Mouse (Mus musculus) embryonic facial prominence, embryonic 13.5 days (tissue): ENCODE data around the gene Parva. TPM values are rescaled to one million over a fixed set of nuclear protein-coding genes. Genes with fewer than 3 reads are reported as not detected.
A peak's percentile ranks its signal among the peaks of the same experiment; 100 is the strongest.

Experiments
- ATAC-seq: fragments of 200-750 bp; cut with Nextera tagmentation; 2 replicates; pipeline ENCODE4 v1.8.0; 2017; ENCODE audit warnings: low read depth; ENCODE audit not compliant: insufficient number of reproducible peaks, insufficient read depth, low FRiP score, low TSS enrichment
- H3K27ac ChIP-seq: fragments of 300-500 bp; sonication (generic); 2 replicates; pipeline ENCODE4 v1.5.1; 2015; ENCODE audit warnings: moderate library complexity, mild to moderate bottlenecking, inconsistent platforms
- H3K27me3 ChIP-seq: fragments of 300-500 bp; sonication (generic); 2 replicates; pipeline ENCODE4 v1.6.1; 2015; ENCODE audit warnings: mild to moderate bottlenecking, inconsistent platforms
- H3K36me3 ChIP-seq: fragments of 300-500 bp; sonication (generic); 2 replicates; pipeline ENCODE4 v1.6.1; 2015; ENCODE audit warnings: mild to moderate bottlenecking, inconsistent platforms
- H3K4me1 ChIP-seq: fragments of 300-500 bp; sonication (generic); 2 replicates; pipeline ENCODE4 v1.6.1; 2015; ENCODE audit warnings: inconsistent platforms
- H3K4me2 ChIP-seq: fragments of 300-500 bp; sonication (generic); 2 replicates; pipeline ENCODE4 v1.6.1; 2015; ENCODE audit warnings: moderate library complexity, mild to moderate bottlenecking, inconsistent platforms
- H3K4me3 ChIP-seq: fragments of 300-500 bp; sonication (generic); 2 replicates; pipeline ENCODE4 v1.5.1; 2015; ENCODE audit warnings: mild to moderate bottlenecking, inconsistent platforms
- H3K9ac ChIP-seq: fragments of 300-500 bp; sonication (generic); 2 replicates; pipeline ENCODE4 v1.6.1; 2015; ENCODE audit warnings: mild to moderate bottlenecking, inconsistent platforms
- H3K9me3 ChIP-seq: fragments of 300-500 bp; sonication (generic); 2 replicates; pipeline ENCODE4 v1.6.1; 2016; ENCODE audit warnings: inconsistent platforms
- WGBS: fragments of 180-500 bp; shearing (Covaris S2); methylation state at CpG from one replicate; pipeline ENCODE4 v1.1.7; 2015; ENCODE audit warnings: mixed read lengths; 5-methylcytosine and 5-hydroxymethylcytosine counted together
- polyA plus RNA-seq: library from polyadenylated mRNA; unstranded; fragments of >200 nt; fragmentation: Nextera tagmentation; extraction: Ambion mirVana; gene quantifications from 2 replicates; pipeline ENCODE4 v1.2.1, GENCODE M21; 2015

The Parva gene
- polyA plus RNA-seq, 1 experiment from 2014 or later = 89.1 TPM

GRCm38 (mm10) chr7:112500134-112500490 is 72.8 kb downstream of the Parva start:
- Histone ChIP-seq H3K4me1 (peaks cover 84% of the 10 kb centered on the region), H3K9ac (no peak overlapping the region), H3K36me3 (no peaks in the 10 kb centered on the region), H3K9me3 (no peaks in the 10 kb centered on the region), H3K4me3 (no peak overlapping the region), H3K4me2 (peak overlapping the region; percentile 30; the same call in 1 of the 2 replicates), H3K27ac (peak overlapping the region; percentile 73), H3K27me3 (no peaks in the 10 kb centered on the region)
- no peak for ATAC-seq
- WGBS = 7% methylated on average over 7 of the region's 7 CpGs

- no peaks in the 10 kb centered on the region for H3K36me3 ChIP-seq
- H3K27ac ChIP-seq = peak overlapping the region; percentile 95
- H3K4me2 ChIP-seq = peak overlapping the region; percentile 35
- 16% methylated on average over 18 of the region's 18 CpGs for WGBS
- no peak for ATAC-seq
- H3K4me1 ChIP-seq = peaks cover 77% of the 10 kb centered on the region
- no peaks in the 10 kb centered on the region for H3K27me3 ChIP-seq
- H3K9ac ChIP-seq = no peak overlapping the region
- H3K4me3 ChIP-seq = no peak overlapping the region
- no peaks in the 10 kb centered on the region for H3K9me3 ChIP-seq
Observed at GRCm38 (mm10) chr7:112502050-112502809, 74.9 kb downstream of the Parva start.

GRCm38 (mm10) chr7:112502845-112503244 is 75.5 kb downstream of the Parva start:
- H3K36me3 ChIP-seq = no peaks in the 10 kb centered on the region
- peak overlapping the region; percentile 46 for H3K9ac ChIP-seq
- H3K4me3 ChIP-seq = no peak overlapping the region
- ATAC-seq = peak; percentile 54; the same call in 1 of the 2 replicates
- peak overlapping the region; percentile 95 for H3K27ac ChIP-seq
- peaks cover 72% of the 10 kb centered on the region for H3K4me1 ChIP-seq
- 7% methylated on average over 5 of the region's 5 CpGs for WGBS
- H3K4me2 ChIP-seq = peak overlapping the region; percentile 35
- H3K9me3 ChIP-seq = no peaks in the 10 kb centered on the region
- no peaks in the 10 kb centered on the region for H3K27me3 ChIP-seq

- no peak for ATAC-seq
- no peaks in the 10 kb centered on the region for H3K9me3 ChIP-seq
- peak overlapping the region; percentile 46; the same call in 1 of the 2 replicates for H3K9ac ChIP-seq
- H3K27me3 ChIP-seq = no peaks in the 10 kb centered on the region
- no peaks in the 10 kb centered on the region for H3K36me3 ChIP-seq
- H3K4me3 ChIP-seq = no peak overlapping the region
- 30% methylated on average over 6 of the region's 6 CpGs for WGBS
- H3K4me2 ChIP-seq = peak overlapping the region; percentile 35
- H3K4me1 ChIP-seq = peaks cover 72% of the 10 kb centered on the region
- peak overlapping the region; percentile 95 for H3K27ac ChIP-seq
Observed at GRCm38 (mm10) chr7:112503448-112503847, 76.1 kb downstream of the Parva start.

- Histone ChIP-seq H3K9me3 (no peaks in the 10 kb centered on the region), H3K4me2 (0 out of 2 replicates have a peak overlapping the region, but pooled peaks have one; percentile 35), H3K4me3 (no peak overlapping the region), H3K9ac (no peak overlapping the region), H3K36me3 (no peaks in the 10 kb centered on the region), H3K27me3 (no peaks in the 10 kb centered on the region), H3K27ac (peak overlapping the region; percentile 95), H3K4me1 (peaks cover 72% of the 10 kb centered on the region)
- WGBS = 23% methylated on average over 3 of the region's 3 CpGs
- no peak; the same call in 1 of the 2 replicates for ATAC-seq
Observed at GRCm38 (mm10) chr7:112503917-112504316, 76.6 kb downstream of the Parva start.

GRCm38 (mm10) chr7:112509107-112509506 is 81.8 kb downstream of the Parva start:
- H3K27me3 ChIP-seq = no peaks in the 10 kb centered on the region
- ATAC-seq = no peak
- H3K27ac ChIP-seq = no peak overlapping the region; the same call in 1 of the 2 replicates
- H3K4me2 ChIP-seq = no peak overlapping the region
- H3K9me3 ChIP-seq = no peaks in the 10 kb centered on the region
- no peak overlapping the region for H3K4me3 ChIP-seq
- peaks cover 70% of the 10 kb centered on the region for H3K4me1 ChIP-seq
- WGBS = 80% methylated on average over 8 of the region's 8 CpGs
- no peaks in the 10 kb centered on the region for H3K36me3 ChIP-seq
- H3K9ac ChIP-seq = no peak overlapping the region

- Histone ChIP-seq H3K27ac (peak overlapping the region; percentile 71), H3K4me2 (no peak overlapping the region), H3K27me3 (no peaks in the 10 kb centered on the region), H3K9ac (no peak overlapping the region), H3K4me1 (peaks cover 66% of the 10 kb centered on the region), H3K36me3 (no peaks in the 10 kb centered on the region), H3K9me3 (no peaks in the 10 kb centered on the region), H3K4me3 (no peak overlapping the region)
- ATAC-seq = no peak
- 24% methylated on average over 10 of the region's 10 CpGs for WGBS
Observed at GRCm38 (mm10) chr7:112510336-112511048, 83.2 kb downstream of the Parva start.

- 52% methylated on average over 8 of the region's 8 CpGs for WGBS
- Histone ChIP-seq H3K9me3 (no peaks in the 10 kb centered on the region), H3K4me2 (no peak overlapping the region), H3K27ac (peak overlapping the region; percentile 71), H3K4me3 (no peak overlapping the region), H3K4me1 (peaks cover 66% of the 10 kb centered on the region), H3K36me3 (no peaks in the 10 kb centered on the region), H3K27me3 (no peaks in the 10 kb centered on the region), H3K9ac (no peak overlapping the region)
- no peak for ATAC-seq
Observed at GRCm38 (mm10) chr7:112511309-112511708, 84.0 kb downstream of the Parva start.

GRCm38 (mm10) chr7:112512257-112512656 is 85.0 kb downstream of the Parva start:
- WGBS = 18% methylated on average over 3 of the region's 3 CpGs

GRCm38 (mm10) chr7:112512895-112513294 is 85.6 kb downstream of the Parva start:
- Histone ChIP-seq H3K4me3 (no peak overlapping the region), H3K27me3 (no peaks in the 10 kb centered on the region), H3K27ac (peak overlapping the region; percentile 69; the same call in 1 of the 2 replicates), H3K9ac (no peak overlapping the region), H3K36me3 (no peaks in the 10 kb centered on the region), H3K4me2 (no peak overlapping the region), H3K4me1 (peaks cover 61% of the 10 kb centered on the region), H3K9me3 (no peaks in the 10 kb centered on the region)
- WGBS = 22% methylated on average over 1 of the region's 1 CpGs
- no peak for ATAC-seq

More at GRCm38 (mm10) chr7:112512257-112512656, 85.0 kb downstream of the Parva start:
- no peaks in the 10 kb centered on the region for H3K36me3 ChIP-seq
- no peaks in the 10 kb centered on the region for H3K27me3 ChIP-seq
- no peak overlapping the region for H3K4me2 ChIP-seq
- H3K9me3 ChIP-seq = no peaks in the 10 kb centered on the region
- ATAC-seq = no peak
- no peak overlapping the region for H3K4me3 ChIP-seq
- peaks cover 62% of the 10 kb centered on the region for H3K4me1 ChIP-seq
- no peak overlapping the region for H3K9ac ChIP-seq
- peak overlapping the region; percentile 69 for H3K27ac ChIP-seq

- Histone ChIP-seq H3K4me1 (peaks cover 53% of the 10 kb centered on the region), H3K27me3 (no peaks in the 10 kb centered on the region), H3K9ac (no peak overlapping the region), H3K9me3 (no peaks in the 10 kb centered on the region), H3K36me3 (no peaks in the 10 kb centered on the region), H3K27ac (no peak overlapping the region), H3K4me2 (no peak overlapping the region), H3K4me3 (no peak overlapping the region)
- no peak for ATAC-seq
- 95% methylated on average over 8 of the region's 8 CpGs for WGBS
Observed at GRCm38 (mm10) chr7:112514636-112515193, 87.4 kb downstream of the Parva start.
